Mouse (Mus musculus) stomach, adult 2 months (tissue): ENCODE data around the gene Mycn. TPM values are rescaled to one million over a fixed set of nuclear protein-coding genes. Genes with fewer than 3 reads are reported as not detected.

Experiments used
- polyA plus RNA-seq: library from polyadenylated mRNA; depleted of rRNA; stranded (reverse); fragments of >200 nt; gene quantifications from 2 replicates; pipeline ENCODE4 v1.2.3, GENCODE M21; 2012; rRNA removed

Gene Mycn
- polyA plus RNA-seq = 0.82 and 1.1 TPM in 2 replicates

GRCm38 (mm10) chr12:12941661-12942363 lies at the start of gene Mycn:
Gene Mycn, minus strand, starts transcription at chr12:12941914.

